ENCODE assay signal across 12 mouse cellular contexts in genomic region chr13:38077113-38077512, GRCm38 (mm10). TPM values are rescaled to one million over a fixed set of nuclear protein-coding genes. Genes with fewer than 3 reads are reported as not detected.
A peak's percentile ranks its signal among the peaks of the same experiment; 100 is the strongest.
DNase-seq lines count a peak whose midpoint lies in the region; ATAC-seq lines count a peak whose summit lies in the region.
"Had no signal": no experiment of that assay in that cellular context is flagged by ENCODE, and none has a peak within 500 bp of the region (broad histone marks: within the 10 kb centered on the region; RNA-seq: fewer than 3 reads in every experiment).

No protein-coding gene starts in this region.

- 26% methylated on average over 11 of the region's 11 CpGs for WGBS in heart, embryonic 13.5 days
- 19% methylated on average over 11 of the region's 11 CpGs for WGBS in embryonic facial prominence, embryonic 13.5 days
- 23% methylated on average over 11 of the region's 11 CpGs for WGBS in liver, embryonic 12.5 days (ENCODE audit: insufficient replicate concordance)

- no peaks in the 10 kb centered on the region for H3K36me3 ChIP-seq in heart, embryonic 13.5 days
- H3K36me3 ChIP-seq in embryonic facial prominence, embryonic 13.5 days = no peaks in the 10 kb centered on the region
- no peaks in the 10 kb centered on the region for H3K36me3 ChIP-seq in liver, embryonic 12.5 days
- H3K36me3 ChIP-seq: hindbrain, embryonic 15.5 days had no signal

- H3K27me3 ChIP-seq in heart, embryonic 13.5 days (replicated peaks) = no peaks in the 10 kb centered on the region
- H3K27me3 ChIP-seq in embryonic facial prominence, embryonic 13.5 days = no peaks in the 10 kb centered on the region
- peaks cover 21% of the 10 kb centered on the region; the same call in 1 of the 2 replicates for H3K27me3 ChIP-seq in liver, embryonic 12.5 days (replicated peaks)
- H3K27me3 ChIP-seq: hindbrain, embryonic 15.5 days had no signal

- DNase-seq in heart, adult 9 months (ENCODE audit: low spot score in 2 of 2) = no peak
- peak; percentile 13 for DNase-seq in CD4-positive helper T cell, adult 2 months (ENCODE audit: low read depth, low spot score)
- DNase-seq in right cerebral cortex, postnatal 4 days = no peak
- DNase-seq in testis, postnatal 14 days (ENCODE audit: low spot score) = no peak
- DNase-seq: forebrain, postnatal 0 days; layer of hippocampus, postnatal 36 days had no signal

- no peak overlapping the region for H3K27ac ChIP-seq in heart, embryonic 13.5 days (replicated peaks)
- no peak overlapping the region for H3K27ac ChIP-seq in embryonic facial prominence, embryonic 13.5 days
- H3K27ac ChIP-seq in liver, embryonic 12.5 days = no peak overlapping the region
- H3K27ac ChIP-seq: hindbrain, embryonic 15.5 days; liver, embryonic 14.5 days had no signal

- H3K9ac ChIP-seq in heart, embryonic 13.5 days = peak overlapping the region; percentile 1; the same call in 1 of the 2 replicates
- no peak overlapping the region for H3K9ac ChIP-seq in embryonic facial prominence, embryonic 13.5 days
- H3K9ac ChIP-seq in liver, embryonic 12.5 days = no peak overlapping the region
- H3K9ac ChIP-seq: forebrain, postnatal 0 days; hindbrain, embryonic 15.5 days; liver, embryonic 14.5 days had no signal

- no peak for ATAC-seq in heart, embryonic 13.5 days (ENCODE audit: extremely low read depth, insufficient number of reproducible peaks, low FRiP score, low TSS enrichment)
- ATAC-seq in embryonic facial prominence, embryonic 13.5 days (ENCODE audit: insufficient number of reproducible peaks, insufficient read depth, low FRiP score, low TSS enrichment, low read depth) = no peak
- ATAC-seq in megakaryocyte, adult 5-6 weeks (ENCODE audit: poor library complexity, severe bottlenecking) = peak; percentile 43; the same call in 1 of the 2 replicates
- ATAC-seq in liver, embryonic 12.5 days = no peak
- ATAC-seq: forebrain, postnatal 0 days had no signal

- H3K4me2 ChIP-seq in heart, embryonic 13.5 days = no peak overlapping the region
- H3K4me2 ChIP-seq in embryonic facial prominence, embryonic 13.5 days = peak overlapping the region; percentile 21; the same call in 1 of the 2 replicates
- H3K4me2 ChIP-seq in liver, embryonic 12.5 days = no peak overlapping the region
- H3K4me2 ChIP-seq: hindbrain, embryonic 15.5 days had no signal

- H3K4me3 ChIP-seq in heart, embryonic 13.5 days = no peak overlapping the region
- H3K4me3 ChIP-seq in embryonic facial prominence, embryonic 13.5 days = no peak overlapping the region
- no peak overlapping the region for H3K4me3 ChIP-seq in liver, embryonic 12.5 days
- H3K4me3 ChIP-seq: hindbrain, embryonic 15.5 days had no signal

- H3K9me3 ChIP-seq in heart, embryonic 13.5 days = no peaks in the 10 kb centered on the region
- no peaks in the 10 kb centered on the region for H3K9me3 ChIP-seq in embryonic facial prominence, embryonic 13.5 days
- H3K9me3 ChIP-seq in liver, embryonic 12.5 days (replicated peaks) = no peaks in the 10 kb centered on the region
- H3K9me3 ChIP-seq: hindbrain, embryonic 15.5 days had no signal

- peaks cover 37% of the 10 kb centered on the region for H3K4me1 ChIP-seq in heart, embryonic 13.5 days
- peaks cover 10% of the 10 kb centered on the region; the same call in 1 of the 2 replicates for H3K4me1 ChIP-seq in embryonic facial prominence, embryonic 13.5 days
- peaks cover 25% of the 10 kb centered on the region for H3K4me1 ChIP-seq in liver, embryonic 12.5 days
- H3K4me1 ChIP-seq: hindbrain, embryonic 15.5 days had no signal

RNA-seq across cellular contexts. Expression of gene Cage1, which starts 40.2 kb away (rescaled TPM):
- 0.94 and 1.2 TPM in 2 replicates for polyA plus RNA-seq in heart, embryonic 13.5 days (2015; fragmentation: Nextera tagmentation; extraction: Ambion mirVana)
- polyA plus RNA-seq in embryonic facial prominence, embryonic 13.5 days (2015; fragmentation: Nextera tagmentation; extraction: Ambion mirVana) = 1.3 and 1.4 TPM in 2 replicates
- total RNA-seq in megakaryocyte, adult 5-6 weeks (2015) = 0.32 and 0.36 TPM in 2 replicates
- 0.73 and 1.5 TPM in 2 replicates for total RNA-seq in megakaryocyte, adult 5-6 weeks (2017)
- polyA plus RNA-seq in liver, embryonic 12.5 days (2016; fragmentation: Nextera tagmentation; extraction: Ambion mirVana) = 0.80 and 0.88 TPM in 2 replicates

RNA-seq across cellular contexts. Expression of gene Riok1, which starts 40.3 kb away (rescaled TPM):
- 27.5 and 30.4 TPM in 2 replicates for polyA plus RNA-seq in heart, embryonic 13.5 days (2015; fragmentation: Nextera tagmentation; extraction: Ambion mirVana)
- polyA plus RNA-seq in embryonic facial prominence, embryonic 13.5 days (2015; fragmentation: Nextera tagmentation; extraction: Ambion mirVana) = 69.2 and 71.6 TPM in 2 replicates
- total RNA-seq in megakaryocyte, adult 5-6 weeks (2015) = 38.3 and 42.2 TPM in 2 replicates
- 85.5 and 96.3 TPM in 2 replicates for total RNA-seq in megakaryocyte, adult 5-6 weeks (2017)
- 33.9 TPM in 2 replicates for polyA plus RNA-seq in liver, embryonic 12.5 days (2016; fragmentation: Nextera tagmentation; extraction: Ambion mirVana)
